Mouse (Mus musculus) Patski (cell line): Measurements from ENCODE around the gene Krt80. TPM values are rescaled to one million over a fixed set of nuclear protein-coding genes. Genes with fewer than 3 reads are reported as not detected.

ENCODE experiments used
- ATAC-seq: fragments of 100-300 bp; one replicate; pipeline ENCODE4 v1.8.0; 2021
- CTCF ChIA-PET: fragments of 350-600 bp; sonication (Branson Sonifier 250); formaldehyde crosslinking; loops from one replicate; lab custom pipeline; 2022; ENCODE audit warnings: inconsistent platforms; lab: Charles Lee
- POLR2A ChIA-PET: fragments of 350-600 bp; sonication (Branson Sonifier 250); formaldehyde crosslinking; loops from one replicate; lab custom pipeline; 2022; ENCODE audit warnings: antibody characterized with exemption, inconsistent platforms; lab: Charles Lee
- DNase-seq: peaks from one replicate; pipeline ENCODE4 v3.0.0-alpha.2; 2011; ENCODE audit warnings: low read depth, low spot score
- H3K27me3 ChIP-seq: fragments of 371-371 bp; one replicate; pipeline ENCODE4 v1.5.1; 2021
- CTCF ChIP-seq: fragments of 100-300 bp; IDR thresholded peaks from one replicate; pipeline ENCODE4 v1.5.1; 2021
- in situ Hi-C: fragments of 300-500 bp; cut with MboI; formaldehyde crosslinking; loops from 3 replicates; pipeline ENCODE4 v1.11.1; 2018; ENCODE audit warnings: low pct_unique_long_range_greater_than_20kb, mixed read lengths
- polyA plus RNA-seq: library from polyadenylated mRNA; unstranded; gene quantifications from one replicate; pipeline ENCODE4 v1.2.3, GENCODE M21; 2021

Gene Krt80
- polyA plus RNA-seq, result 16.7 TPM

GRCm38 (mm10) chr15:101370101-101370911 lies at the start of gene Krt80:
Gene Krt80 (minus strand): TSS chr15:101370162.
- POLR2A ChIA-PET, result interaction anchor here (0.5 to 0.6 kb wide), 2 partner anchors 27 to 205 kb away, joined by 3 read pairs; no protein-coding TSS in a partner anchor
- ATAC-seq, result peak; percentile 53

GRCm38 (mm10) chr15:101418950-101419349 lies 49.0 kb upstream of the Krt80 start:
- ChIA-PET POLR2A (no interaction called here), CTCF (no interaction called here)
- DNase-seq (no peak), ATAC-seq (no peak)
- no peak for TF ChIP-seq CTCF
- in situ Hi-C loops, result no loop called here
- H3K27me3 ChIP-seq, result no peaks in the 10 kb centered on the region

More at GRCm38 (mm10) chr15:101370101-101370911, at the start of gene Krt80:
- H3K27me3 ChIP-seq, result no peaks in the 10 kb centered on the region
- in situ Hi-C loops, result no loop called here
- DNase-seq, result peak; percentile 98
- CTCF ChIA-PET, result interaction anchor here (0.9 to 3.6 kb wide), 4 partner anchors 10 to 127 kb away, joined by 3 to 14 read pairs (median 3); no protein-coding TSS in a partner anchor
- TF ChIP-seq CTCF, result no peak

GRCm38 (mm10) chr15:101414807-101415565 lies 45.0 kb upstream of the Krt80 start:
- H3K27me3 ChIP-seq, result no peaks in the 10 kb centered on the region
- no peak for DNase-seq
- no peak for ATAC-seq
- TF ChIP-seq CTCF, result no peak
- CTCF ChIA-PET, result interaction anchor here (1.3 to 2.3 kb wide), 3 partner anchors 14 to 73 kb away, joined by 3 to 8 read pairs (median 3); no protein-coding TSS in a partner anchor
- in situ Hi-C loops, result no loop called here
- POLR2A ChIA-PET, result interaction anchor here (0.5 kb wide), 1 partner anchor 453 kb away, joined by 3 read pairs; no protein-coding TSS in a partner anchor

GRCm38 (mm10) chr15:101413916-101414635 lies 44.1 kb upstream of the Krt80 start:
- no peak for TF ChIP-seq CTCF
- ATAC-seq (no peak), DNase-seq (no peak)
- in situ Hi-C loops, result no loop called here
- CTCF ChIA-PET, result interaction anchor here (1.6 kb wide), 1 partner anchor 29 kb away, joined by 3 read pairs; no protein-coding TSS in a partner anchor
- no peaks in the 10 kb centered on the region for H3K27me3 ChIP-seq
- POLR2A ChIA-PET, result no interaction called here

GRCm38 (mm10) chr15:101412188-101412587 lies 42.2 kb upstream of the Krt80 start:
- CTCF ChIA-PET, result no interaction called here
- no peaks in the 10 kb centered on the region for H3K27me3 ChIP-seq
- TF ChIP-seq CTCF, result no peak
- POLR2A ChIA-PET, result no interaction called here
- in situ Hi-C loops, result no loop called here
- DNase-seq, result no peak
- ATAC-seq, result no peak

- ATAC-seq (peak; percentile 36), DNase-seq (no peak)
- in situ Hi-C loops, result no loop called here
- no peaks in the 10 kb centered on the region for H3K27me3 ChIP-seq
- no peak for TF ChIP-seq CTCF
- POLR2A ChIA-PET, result no interaction called here
- CTCF ChIA-PET, result interaction anchor here (1.1 kb wide), 1 partner anchor 69 kb away, joined by 3 read pairs; no protein-coding TSS in a partner anchor
Observed at GRCm38 (mm10) chr15:101410775-101411174, 40.8 kb upstream of the Krt80 start, which contains the start of gene Krt7. Gene Krt7 (plus strand): TSS chr15:101411043.

- TF ChIP-seq CTCF, result no peak
- in situ Hi-C loops, result no loop called here
- H3K27me3 ChIP-seq, result no peaks in the 10 kb centered on the region
- POLR2A ChIA-PET, result no interaction called here
- ATAC-seq, result no peak
- CTCF ChIA-PET, result interaction anchor here (1.1 kb wide), 1 partner anchor 10 kb away, joined by 4 read pairs; no protein-coding TSS in a partner anchor
- DNase-seq, result no peak
Observed at GRCm38 (mm10) chr15:101398269-101398668, 28.3 kb upstream of the Krt80 start.

- in situ Hi-C loops, result no loop called here
- ChIA-PET POLR2A (no interaction called here), CTCF (interaction anchor here (1.1 kb wide), 1 partner anchor 9 kb away, joined by 4 read pairs; no protein-coding TSS in a partner anchor)
- no peaks in the 10 kb centered on the region for H3K27me3 ChIP-seq
- no peak for TF ChIP-seq CTCF
- ATAC-seq, result no peak
- DNase-seq, result no peak
Observed at GRCm38 (mm10) chr15:101397683-101398082, 27.7 kb upstream of the Krt80 start.

- no peaks in the 10 kb centered on the region for H3K27me3 ChIP-seq
- POLR2A ChIA-PET, result no interaction called here
- in situ Hi-C loops, result no loop called here
- CTCF ChIA-PET, result interaction anchor here (0.9 to 1.4 kb wide), 2 partner anchors 14 to 55 kb away, joined by 3 read pairs; no protein-coding TSS in a partner anchor
- DNase-seq (no peak), ATAC-seq (no peak)
- TF ChIP-seq CTCF, result no peak
Observed at GRCm38 (mm10) chr15:101396921-101397320, 27.0 kb upstream of the Krt80 start.

- in situ Hi-C loops, result no loop called here
- H3K27me3 ChIP-seq, result no peaks in the 10 kb centered on the region
- POLR2A ChIA-PET, result no interaction called here
- no peak for ATAC-seq
- CTCF ChIA-PET, result interaction anchor here (0.9 to 1.4 kb wide), 2 partner anchors 13 to 54 kb away, joined by 3 read pairs; no protein-coding TSS in a partner anchor
- DNase-seq, result no peak
- no peak for TF ChIP-seq CTCF
Observed at GRCm38 (mm10) chr15:101396466-101396865, 26.5 kb upstream of the Krt80 start.
